Mouse (Mus musculus): Measurements from ENCODE around the gene Tango6.

GRCm38 (mm10) chr8:106704901-106705321, 22.0 kb downstream of the Tango6 start:
- TF ChIP-seq CTCF (IDR thresholded peaks at IDR 0.05; ENCODE audit: extremely low read depth, insufficient read length, insufficient replicate concordance, low read depth, low read length) (no peak), POLR2A (IDR thresholded peaks at IDR 0.05; ENCODE audit: low read depth, low read length) (no peak)
